Mouse (Mus musculus) naive thymus-derived CD4-positive, alpha-beta T cell, adult 2 months (primary cell): ENCODE measurements around the gene Itga2b.
A peak's percentile ranks its signal among the peaks of the same experiment; 100 is the strongest.

ENCODE experiments used
- DNase-seq: peaks from one replicate; pipeline ENCODE4 v3.0.0-alpha.2; 2011; ENCODE audit warnings: low read depth

The Itga2b gene

DNA sequence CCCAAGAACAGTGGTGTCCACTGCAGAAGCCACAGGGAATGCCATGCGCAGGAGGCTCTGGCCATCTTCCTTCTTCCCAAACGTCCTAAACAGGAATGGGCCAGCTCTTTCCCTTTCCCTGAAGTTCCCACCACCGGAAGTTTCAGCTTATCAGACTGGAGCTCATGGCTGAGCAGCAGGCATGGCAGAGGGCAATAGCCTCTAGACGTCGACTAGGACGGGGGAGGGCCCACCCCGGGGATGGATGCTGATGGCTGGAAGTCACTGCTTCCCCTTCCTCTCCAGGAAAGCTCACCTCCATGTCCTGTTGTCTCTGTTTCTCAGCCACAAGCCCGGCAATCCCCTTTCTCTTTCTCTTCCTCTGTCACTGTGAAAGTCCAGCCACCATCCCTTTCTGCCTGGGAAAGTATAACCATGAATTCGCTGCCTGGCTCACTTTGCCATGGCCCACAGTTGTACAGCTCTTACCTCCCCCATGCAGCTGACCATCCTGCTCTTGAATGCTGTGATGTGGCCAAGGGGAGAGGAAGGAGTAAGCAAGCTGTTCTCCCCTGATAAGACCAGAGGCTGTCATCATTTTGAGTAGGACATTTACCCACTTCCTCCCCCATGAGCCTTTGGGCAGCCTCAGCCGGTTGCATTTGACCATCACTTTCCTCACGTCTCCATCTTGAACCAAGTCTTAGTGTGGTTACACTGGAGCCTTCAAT lies at the start of gene Itga2b:
Gene Itga2b, minus strand, starts transcription at position 475 of the 710 bp plus-strand sequence.
- no peak for DNase-seq

DNA sequence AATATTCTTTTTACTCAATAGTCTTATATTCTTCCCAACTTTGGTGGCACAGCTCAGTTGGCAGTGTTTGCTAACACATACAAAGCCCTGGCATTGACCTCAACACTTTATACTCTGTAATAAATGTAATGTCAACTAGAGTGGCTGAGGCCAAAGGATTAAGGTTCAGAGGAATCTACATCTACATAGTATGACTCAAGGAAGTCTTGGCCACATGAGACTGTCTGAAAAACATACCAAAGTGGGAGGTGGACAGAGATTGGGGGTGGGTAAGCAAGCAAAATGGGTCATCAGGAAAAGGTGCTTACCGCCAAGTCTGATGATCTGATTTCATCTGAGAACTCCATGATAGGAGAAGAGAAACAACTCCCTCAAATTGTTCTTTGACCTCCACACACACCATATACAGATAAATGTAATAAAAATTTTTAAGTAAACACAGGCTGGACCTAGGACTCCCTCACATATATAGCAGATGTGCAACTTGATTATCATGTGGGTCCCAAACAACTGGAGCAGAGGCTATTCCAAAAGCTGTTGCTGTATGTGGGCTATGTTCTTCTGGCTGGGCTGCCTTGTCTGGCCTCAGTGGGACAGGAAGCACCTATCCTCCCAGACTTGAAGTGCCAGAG lies 45.0 kb upstream of the Itga2b start:
- no peak for DNase-seq

DNA sequence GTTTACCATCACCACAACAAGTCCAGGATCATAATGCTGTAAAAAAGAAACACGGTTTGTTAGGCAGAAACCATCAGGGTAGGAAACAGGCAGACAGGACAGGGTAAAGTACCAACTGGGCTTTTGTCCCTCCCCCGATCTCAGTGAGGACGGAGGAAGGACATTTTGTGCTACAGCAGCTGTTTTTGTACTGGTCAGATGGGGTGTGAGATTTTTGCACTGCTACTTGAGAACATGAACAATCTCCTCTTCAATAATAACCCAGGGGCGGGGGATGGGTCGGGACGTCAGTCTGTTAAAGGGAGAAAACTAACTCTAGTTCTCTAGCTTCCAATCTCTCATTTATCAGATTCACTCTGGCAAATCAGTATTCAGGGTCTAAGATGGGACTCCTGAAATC lies 40.3 kb upstream of the Itga2b start:
- DNase-seq: no peak

DNA sequence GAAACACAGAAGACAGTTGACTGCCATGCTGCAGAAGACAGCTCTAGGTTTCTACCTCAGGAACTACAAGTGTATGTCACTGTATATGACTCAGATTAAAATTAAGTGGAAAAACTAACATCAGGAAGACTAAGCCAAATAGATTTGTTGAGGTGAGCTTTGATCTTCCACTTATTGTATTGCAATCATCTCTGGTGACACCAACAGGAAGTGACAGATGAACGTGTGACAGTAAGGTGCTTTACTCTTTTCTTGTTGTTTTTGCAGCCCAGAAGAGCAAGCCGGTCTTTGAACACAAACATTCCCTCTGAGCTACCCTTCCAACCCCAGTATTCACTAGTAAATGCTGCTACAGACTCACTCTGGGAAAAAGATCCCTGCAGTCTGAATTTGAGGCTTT lies 26.8 kb upstream of the Itga2b start:
- DNase-seq: peak; percentile 49

DNA sequence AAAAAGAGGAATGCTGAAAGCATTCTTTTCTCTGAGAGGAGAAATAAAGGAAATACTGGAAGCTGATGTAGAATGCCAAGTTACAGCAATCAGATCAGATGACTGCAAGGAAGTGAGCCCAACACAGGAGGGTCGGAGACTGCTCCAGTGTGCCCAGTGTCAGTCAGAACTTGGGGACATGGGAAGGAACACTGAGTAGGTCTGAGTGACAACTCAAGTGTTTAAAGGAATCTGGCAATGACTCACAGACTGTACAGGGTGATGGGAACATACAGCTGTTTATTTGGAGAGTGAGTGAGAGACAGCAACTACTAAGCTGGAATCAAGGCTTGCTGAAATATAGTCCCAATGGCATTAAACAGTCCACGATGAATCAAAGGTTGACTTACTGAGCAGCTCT lies 26.3 kb upstream of the Itga2b start:
- DNase-seq: no peak

DNA sequence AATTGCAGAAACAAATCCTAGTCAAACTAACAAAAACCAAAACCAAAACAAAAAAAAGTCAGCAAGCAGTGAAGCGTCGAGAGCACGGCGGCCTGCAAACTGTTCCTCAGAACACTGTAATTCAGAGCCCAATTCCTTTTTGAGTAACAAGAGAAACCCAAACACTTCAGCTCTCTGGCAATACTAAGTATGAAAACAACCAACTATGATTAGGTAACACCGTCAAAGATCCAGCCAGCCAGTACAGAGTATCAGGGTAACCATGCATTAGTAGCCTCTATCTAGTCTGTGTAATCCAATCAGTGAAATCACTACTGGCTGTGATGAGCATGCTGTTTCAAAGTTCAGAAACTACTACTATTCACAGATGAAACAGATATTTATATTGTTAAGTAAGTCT lies 25.8 kb upstream of the Itga2b start:
- no peak for DNase-seq

DNA sequence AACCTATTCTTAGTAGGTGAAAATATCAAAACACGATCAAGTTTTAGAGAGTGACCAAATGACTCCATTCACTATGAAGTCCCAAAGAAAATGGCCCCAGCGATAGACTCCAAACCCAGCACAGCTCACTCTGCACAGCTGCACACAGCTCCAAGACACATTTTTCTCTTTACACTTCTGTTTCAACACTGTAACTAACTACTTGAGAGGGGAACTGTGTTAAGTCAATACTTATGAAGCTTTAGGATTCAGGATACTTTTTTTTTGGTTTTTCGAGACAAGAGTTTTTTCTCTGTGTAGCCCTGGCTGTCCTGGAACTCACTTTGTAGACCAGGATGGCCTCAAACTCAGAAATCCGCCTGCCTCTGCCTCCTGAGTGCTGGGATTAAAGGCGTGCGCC lies 25.2 kb upstream of the Itga2b start:
- DNase-seq: no peak

DNA sequence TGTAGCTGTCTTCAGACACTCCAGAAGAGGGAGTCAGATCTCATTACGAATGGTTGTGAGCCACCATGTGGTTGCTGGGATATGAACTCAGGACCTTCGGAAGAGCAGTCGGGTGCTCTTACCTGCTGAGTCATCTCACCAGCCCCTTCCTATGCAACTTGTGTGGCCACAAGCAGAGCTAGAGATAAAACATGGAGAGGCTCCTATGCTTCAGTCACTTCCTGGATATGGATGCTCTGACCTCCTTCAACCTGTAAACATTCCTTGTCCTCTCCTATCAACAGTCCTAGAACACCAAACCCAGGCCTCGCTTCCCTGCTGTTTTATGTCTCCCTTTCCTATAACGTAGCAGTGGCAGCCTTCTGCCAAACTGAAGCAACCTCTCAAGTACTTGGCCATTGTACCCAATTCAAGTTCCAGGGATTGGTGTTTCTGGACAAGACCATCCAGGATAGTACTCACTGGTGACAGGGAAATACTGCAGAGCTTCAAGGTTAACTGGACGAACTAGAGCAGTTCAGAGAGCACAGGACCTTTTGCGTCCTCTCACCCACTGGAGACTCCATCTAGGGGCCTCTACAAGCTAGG lies 24.2 kb upstream of the Itga2b start:
- no peak for DNase-seq

DNA sequence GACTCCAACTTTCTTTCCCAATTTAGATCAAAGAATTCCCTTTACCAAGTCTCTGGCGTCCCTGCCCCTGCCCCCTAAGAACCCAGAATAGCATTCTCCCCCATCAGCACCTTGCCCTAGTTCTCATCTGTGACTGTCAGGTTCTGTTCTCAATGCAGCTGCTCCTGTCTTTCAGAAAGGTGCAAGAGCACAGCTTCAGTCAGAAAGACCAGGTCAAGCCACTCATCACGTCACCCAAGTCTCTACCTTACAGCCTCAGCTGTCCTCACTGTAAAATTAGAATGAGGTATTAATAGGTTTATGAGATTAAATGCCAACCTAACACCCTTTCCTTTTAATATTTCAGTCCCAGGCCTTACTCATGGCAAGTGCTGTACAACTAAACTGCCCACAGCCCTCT lies 23.3 kb upstream of the Itga2b start:
- DNase-seq: no peak

DNA sequence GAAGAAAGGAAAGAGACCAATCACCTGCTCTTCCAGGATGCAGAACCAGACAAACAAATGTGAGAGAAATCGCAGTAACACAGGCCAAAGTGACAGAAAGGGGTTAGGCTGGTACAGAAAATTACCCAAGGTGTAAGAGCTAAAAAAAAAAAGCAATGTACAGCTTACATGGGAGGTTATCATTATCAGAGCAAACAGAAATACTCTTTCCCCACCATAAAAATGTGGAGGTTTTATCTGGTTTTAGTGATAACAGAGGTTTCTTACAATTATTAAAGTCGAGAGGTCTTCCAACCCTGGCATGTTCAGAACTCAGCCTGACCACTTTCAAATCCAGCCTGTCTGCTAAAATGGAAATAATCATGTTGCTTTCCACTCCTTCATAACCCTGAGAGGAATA lies 18.0 kb upstream of the Itga2b start:
- DNase-seq: no peak

DNA sequence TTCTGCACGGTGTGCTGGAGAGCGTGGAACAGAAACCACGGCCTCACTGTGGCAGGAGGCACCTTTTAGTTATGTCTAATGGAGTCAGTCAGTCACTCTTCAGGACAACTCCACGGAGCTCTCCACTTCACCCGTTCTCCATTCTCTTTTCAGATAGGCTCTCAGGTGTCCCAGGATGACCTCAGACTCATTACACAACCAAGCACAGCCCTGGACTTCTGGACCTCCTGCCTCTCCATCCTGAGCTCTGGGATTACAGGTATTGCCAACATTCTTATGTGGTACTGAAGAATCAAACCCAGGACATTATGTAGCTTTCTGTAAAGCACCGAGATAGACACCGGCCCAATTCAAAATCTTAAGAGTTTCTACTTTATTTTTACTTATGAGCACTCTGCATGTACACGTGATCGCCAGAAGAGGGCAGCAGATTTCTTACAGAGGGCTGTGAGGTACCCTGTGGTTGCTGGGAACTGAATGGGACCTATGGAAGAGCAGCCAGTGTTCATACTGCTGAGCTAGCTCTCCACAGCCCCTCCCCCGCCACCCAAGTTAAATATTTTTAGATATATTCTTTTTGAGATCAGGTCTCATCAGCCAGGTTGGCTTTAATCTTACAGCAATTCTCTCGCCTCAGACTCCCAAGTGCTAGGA lies 16.9 kb upstream of the Itga2b start:
- DNase-seq: peak; percentile 68

DNA sequence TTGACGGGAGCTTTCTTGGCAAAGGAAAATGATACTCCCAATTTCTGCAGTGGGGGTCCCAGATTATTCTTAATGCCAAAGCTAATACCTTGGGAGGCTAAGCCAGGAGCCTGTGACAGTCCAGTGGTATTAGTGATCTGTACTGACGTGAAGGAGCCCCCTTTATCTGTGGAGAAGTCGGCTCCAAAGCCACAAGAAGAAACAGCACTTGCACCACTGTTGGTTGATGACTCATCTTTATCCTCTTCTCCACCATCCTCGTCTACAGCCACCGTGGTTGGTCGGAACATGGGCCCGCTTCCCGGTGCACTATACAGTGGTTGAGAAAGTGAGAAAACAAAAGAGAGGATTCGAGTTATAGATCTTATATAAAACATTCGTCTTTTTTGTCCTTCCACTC lies 11.9 kb upstream of the Itga2b start:
- DNase-seq: no peak

DNA sequence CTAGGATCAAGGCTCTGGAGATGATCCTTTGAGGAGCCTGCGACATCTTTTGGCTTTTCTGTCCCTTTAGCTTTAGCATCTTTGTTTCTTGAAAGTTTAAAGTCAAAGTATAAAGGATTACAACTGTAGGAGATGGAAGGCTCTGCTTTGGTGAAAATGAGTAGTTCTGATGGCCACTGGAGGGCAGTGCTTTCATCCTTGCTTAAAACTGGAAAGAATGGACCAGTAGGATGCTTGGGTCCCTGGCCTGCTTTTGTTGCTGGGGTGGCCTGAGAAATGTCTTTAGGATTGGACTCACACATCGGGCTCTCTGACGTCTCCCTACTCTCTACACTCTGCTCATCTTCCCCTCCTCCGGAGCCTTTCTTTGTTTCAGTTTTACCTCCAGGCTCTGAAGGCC lies 11.0 kb upstream of the Itga2b start:
- DNase-seq: no peak

DNA sequence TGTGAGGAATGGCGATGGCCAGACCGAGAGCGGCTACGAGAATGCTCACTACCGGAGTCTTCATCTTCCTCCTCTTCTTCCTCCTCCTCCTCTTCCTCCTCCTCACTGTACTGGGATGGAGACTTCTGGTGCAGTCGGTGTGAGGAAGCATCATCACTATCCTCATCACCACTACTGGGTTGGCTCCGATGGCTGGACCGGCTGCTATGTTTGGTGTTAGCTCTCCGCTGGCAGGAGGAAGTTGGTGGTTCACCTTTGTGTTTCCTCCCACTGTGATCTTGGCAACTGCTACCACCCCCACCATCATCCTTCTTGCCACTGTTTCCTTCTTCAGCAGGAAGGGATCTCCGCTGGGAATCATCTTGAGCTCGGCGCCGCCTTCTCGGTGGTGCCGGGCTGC lies 10.2 kb upstream of the Itga2b start:
- no peak for DNase-seq

DNA sequence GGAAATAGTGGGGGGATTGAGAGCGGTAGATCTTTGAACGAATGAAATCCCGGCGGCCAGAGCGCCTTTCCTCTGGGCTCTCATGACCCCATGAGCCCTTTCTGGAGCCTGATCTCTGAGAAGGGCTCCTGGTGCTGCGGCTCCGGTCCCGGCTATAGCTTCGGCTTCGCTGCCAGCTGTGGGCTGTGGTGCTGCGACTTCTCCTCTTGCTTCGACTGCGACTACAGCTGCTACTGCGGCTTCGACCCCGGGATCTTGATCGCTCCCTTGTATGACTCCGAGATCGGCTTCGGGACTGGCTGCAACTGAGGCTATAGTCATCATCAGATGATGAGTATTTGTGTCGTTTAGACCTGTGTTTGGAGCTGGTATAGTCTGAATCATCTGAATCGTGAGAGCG lies 9.7 kb upstream of the Itga2b start:
- no peak for DNase-seq

DNA sequence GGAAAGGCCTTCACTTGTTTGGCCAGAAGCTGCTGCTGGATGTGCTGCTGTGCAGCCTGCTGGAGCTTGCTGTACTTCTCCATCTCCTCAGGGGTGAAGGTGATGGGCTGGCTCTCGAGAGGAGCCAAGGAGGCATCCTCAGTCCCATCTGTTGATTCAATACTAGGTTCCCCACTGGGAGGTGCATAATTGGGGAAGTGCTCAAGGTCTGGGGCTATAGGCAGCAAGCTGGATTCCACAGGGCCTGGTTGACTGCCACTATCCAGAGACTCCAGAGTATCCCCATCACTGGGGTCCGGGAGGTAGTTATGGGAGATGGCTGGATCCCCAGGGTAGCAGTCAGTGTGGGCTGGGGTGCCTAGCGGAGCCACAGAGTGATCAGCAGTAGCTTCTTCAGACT lies 8.7 kb upstream of the Itga2b start:
- DNase-seq: no peak

DNA sequence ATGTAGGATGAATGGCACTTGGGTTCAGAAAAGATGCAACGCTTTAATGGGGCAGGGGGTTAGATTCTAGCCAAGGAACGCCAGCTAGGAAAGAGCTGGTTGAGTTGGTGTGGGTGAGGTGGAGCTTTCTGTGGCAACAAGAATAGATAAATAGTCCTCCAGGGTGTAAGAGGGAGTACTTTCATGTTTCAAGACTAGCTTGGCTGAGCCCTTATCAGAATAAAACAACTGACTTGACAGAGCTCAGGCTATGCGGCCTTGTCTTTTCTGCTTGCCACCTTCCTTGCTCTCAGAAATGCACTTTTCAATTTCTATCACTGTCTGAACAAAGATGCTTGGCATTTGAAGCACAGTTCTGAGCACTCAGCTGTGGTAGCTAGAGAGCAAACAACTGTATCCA lies 5.1 kb upstream of the Itga2b start:
- DNase-seq: no peak

DNA sequence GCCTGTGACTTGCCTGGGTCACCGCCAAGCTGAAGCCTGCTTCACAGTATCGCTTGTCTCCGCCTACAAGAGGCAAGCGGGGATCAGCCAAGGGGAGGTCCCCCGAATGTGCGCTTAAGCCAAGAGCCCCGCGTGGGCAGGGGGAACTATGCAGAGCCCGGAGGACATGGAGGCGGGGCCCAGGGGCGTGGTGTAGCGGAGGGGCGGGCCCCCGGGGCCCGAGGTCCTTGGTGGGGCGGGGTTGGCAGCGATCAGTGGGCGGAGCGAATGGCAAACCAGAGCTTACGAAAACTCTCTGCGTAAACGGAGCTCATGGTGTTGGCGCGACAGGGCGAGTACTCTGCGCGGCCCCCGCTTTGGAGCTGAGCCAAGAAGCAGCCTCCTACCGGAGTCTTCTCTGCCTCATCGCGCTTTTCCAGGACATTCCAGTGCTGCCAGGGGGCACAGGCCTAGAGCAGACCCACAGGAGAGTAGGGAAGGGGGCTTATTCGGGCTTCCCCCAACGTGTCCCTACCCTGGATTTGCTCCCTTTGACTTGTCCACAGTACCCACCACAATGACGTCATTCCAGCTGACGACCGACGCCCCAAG lies 2.8 kb downstream of the Itga2b start:
- peak; percentile 90 for DNase-seq

DNA sequence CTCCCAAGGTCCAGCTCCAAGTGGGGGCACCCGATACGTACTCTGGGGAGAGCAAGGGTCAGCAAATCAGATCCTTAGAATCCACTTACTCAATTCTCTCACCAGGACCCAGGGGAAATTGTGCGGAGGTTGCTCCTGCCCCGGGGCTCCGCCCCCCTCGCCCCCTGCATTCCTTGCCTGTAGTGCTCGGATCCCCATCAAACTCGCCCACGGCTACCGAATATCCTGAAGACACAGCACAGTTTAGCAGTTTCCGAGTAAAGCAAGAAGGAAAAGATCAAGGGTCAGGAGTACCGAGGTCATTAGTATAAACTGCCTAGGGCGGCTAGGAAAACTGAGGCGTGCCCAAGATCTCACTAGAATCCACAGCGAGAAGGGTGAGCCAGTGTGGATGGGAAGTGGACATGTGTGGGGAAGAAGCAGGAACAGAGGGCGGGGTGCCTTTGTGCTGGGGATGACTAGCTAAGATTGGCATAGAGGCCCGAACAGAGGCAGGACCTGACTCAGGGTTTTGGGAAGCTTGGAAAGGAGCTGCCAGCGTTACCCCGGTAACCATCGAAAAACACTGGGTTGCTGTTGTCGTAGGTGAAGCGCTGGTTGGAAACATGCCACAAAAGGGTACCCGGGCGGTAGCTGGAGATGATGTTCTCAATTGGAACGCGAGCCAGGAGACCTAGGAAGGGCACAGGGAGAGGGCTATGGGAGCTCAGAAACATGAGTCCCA lies 4.0 kb downstream of the Itga2b start:
- no peak for DNase-seq

DNA sequence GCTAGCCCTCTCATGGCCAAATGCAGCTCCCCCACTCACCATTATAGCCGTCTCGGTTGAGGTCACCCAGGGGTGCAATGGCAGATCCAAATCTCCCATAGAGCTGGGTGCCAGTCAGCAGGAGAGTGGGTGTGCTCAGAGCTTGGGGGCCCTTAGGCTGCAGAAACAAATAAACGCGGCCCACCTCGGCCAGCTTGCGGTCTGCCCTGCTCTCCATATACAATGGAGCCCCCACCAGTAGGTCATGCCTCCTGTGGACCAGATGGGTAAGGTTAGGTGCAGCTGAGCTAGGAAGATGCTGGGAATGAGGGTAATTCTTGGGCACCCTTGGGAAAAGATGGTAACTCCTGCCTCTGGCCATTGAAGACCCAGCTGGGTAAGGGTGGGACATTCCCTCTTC lies 5.0 kb downstream of the Itga2b start:
- DNase-seq: no peak

DNA sequence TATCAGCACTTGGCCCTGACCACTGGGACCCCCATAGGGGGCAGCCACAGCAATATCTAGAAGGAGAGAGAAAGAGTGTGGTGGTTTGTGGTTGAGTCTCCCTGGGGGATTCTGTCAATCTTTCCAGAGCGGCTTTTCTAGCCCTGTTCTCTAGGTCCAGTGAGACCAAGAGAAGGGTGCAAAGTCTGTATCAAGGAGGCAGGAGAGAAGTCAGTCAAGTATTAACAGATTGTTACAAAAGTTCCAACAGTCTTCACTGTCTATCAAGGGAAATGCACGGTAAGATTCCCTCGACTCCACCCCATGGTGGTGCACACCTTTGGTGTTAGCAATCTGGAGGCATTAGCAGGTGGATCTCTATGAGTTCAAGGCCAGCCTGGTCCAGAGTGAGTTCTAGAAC lies 8.2 kb downstream of the Itga2b start:
- no peak for DNase-seq

DNA sequence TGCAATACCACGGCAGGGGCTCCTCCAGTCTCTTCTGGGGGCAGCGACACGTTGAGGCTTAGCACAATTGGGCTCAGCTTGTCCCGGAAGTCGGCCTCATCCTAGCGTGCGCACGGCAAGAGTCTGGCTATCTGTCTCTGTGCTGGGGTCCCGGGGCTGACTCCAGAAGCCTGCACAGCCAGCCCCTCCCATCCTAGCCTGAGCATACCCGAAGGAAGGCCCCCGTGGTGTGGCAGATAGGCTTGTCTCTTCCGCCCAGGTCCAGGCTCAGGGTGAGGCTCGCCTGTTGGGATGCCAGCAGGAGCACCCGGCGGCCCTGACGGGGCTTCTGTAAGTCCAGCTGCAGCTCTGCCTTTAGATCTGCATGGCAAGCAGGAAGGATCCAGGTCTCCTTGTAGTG lies 9.4 kb downstream of the Itga2b start:
- no peak for DNase-seq
